Mouse (Mus musculus) spleen, adult 2 months (tissue): Measurements from ENCODE around the gene Cpne1. TPM values are rescaled to one million over a fixed set of nuclear protein-coding genes. Genes with fewer than 3 reads are reported as not detected.

ENCODE experiments used
- DNase-seq, 2 experiments: peaks; one replicate each; pipeline versions ENCODE4 v3.0.0 to v3.0.0-alpha.2; 2012 to 2021; ENCODE audit warnings: low spot score in 2 of 2, low read depth in 1 of 2
- H3K27ac ChIP-seq: fragments of 200-500 bp; 2 replicates; pipeline ENCODE4 v1.5.1; 2012; ENCODE audit warnings: low read length, inconsistent platforms; ENCODE audit not compliant: insufficient read depth
- H3K27me3 ChIP-seq: fragments of 200-500 bp; 2 replicates; pipeline ENCODE4 v1.6.1; 2012; ENCODE audit warnings: mild to moderate bottlenecking, moderate library complexity, low read length, inconsistent platforms; ENCODE audit not compliant: control insufficient read depth, insufficient read depth
- H3K36me3 ChIP-seq: fragments of 200-500 bp; 2 replicates; pipeline ENCODE4 v1.6.1; 2012; ENCODE audit warnings: mild to moderate bottlenecking, low read length, inconsistent platforms; ENCODE audit not compliant: control insufficient read depth, insufficient read depth
- H3K4me1 ChIP-seq: fragments of 200-500 bp; 2 replicates; pipeline ENCODE4 v1.6.1; 2011; ENCODE audit warnings: inconsistent platforms; ENCODE audit not compliant: control insufficient read depth, insufficient read depth, insufficient read length
- H3K4me3 ChIP-seq: fragments of 200-500 bp; 2 replicates; pipeline ENCODE4 v1.5.1; 2011; ENCODE audit warnings: mild to moderate bottlenecking, inconsistent platforms; ENCODE audit not compliant: insufficient read depth, insufficient read length; ENCODE audit errors: extremely low read depth
- CTCF ChIP-seq: fragments of 200-500 bp; IDR thresholded peaks from 2 replicates; pipeline ENCODE4 v1.5.1; 2011; ENCODE audit warnings: mild to moderate bottlenecking, inconsistent platforms; ENCODE audit not compliant: insufficient read depth, insufficient read length, insufficient replicate concordance; ENCODE audit errors: extremely low read depth
- POLR2A ChIP-seq: fragments of 200-500 bp; IDR thresholded peaks from 2 replicates; pipeline ENCODE4 v1.6.1; 2011; ENCODE audit warnings: low read depth, low read length, inconsistent platforms
- WGBS: fragments of 180-500 bp; shearing (Covaris S2); methylation state at CpG from one replicate; pipeline ENCODE4 v1.1.7; 2018; 5-methylcytosine and 5-hydroxymethylcytosine counted together
- polyA plus RNA-seq: library from polyadenylated mRNA; depleted of rRNA; stranded (reverse); fragments of >200 nt; gene quantifications from 2 replicates; pipeline ENCODE4 v1.2.3, GENCODE M21; 2012; rRNA removed

The Cpne1 gene
- 92.0 and 124 TPM in 2 replicates for polyA plus RNA-seq

DNA sequence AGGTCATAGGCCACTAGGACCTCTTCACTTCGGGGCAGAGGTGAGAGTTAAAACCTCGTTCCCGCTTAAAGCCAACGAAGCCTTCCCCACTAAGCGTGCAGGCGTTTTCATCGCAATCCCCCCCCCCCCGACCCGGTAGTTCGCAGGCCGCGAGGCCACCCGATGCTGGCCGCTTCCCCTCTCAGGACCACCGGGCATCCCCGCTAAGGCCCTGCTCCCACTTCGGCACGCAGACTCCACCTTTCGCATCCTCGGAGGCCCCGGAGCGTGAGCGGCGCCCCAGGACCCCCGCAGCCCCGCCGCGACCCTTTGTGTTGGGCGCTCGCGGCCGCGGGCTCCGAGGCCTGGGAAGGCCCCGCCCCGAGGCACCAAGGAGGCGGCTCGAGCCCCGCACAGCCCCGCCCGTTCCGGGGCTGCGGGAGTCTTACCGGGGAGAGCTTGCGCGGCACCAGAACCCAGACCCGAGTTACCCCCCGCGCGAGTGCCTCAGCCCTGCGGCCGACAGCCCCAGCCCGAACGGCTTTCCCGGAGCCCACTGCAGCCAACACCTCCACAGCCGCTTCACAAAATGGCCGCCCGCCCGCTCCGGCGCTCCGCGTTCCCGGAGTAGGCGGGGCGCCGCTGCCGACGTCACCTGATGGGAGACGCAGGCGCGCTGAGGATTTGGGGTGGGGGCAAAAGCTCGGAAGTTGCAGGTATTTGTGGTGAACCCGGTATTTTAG is at the start of gene Cpne1, which contains the start of gene Rbm12:
TSS of gene Cpne1 (minus strand) at position 608 of the 722 bp plus-strand sequence.
TSS of gene Rbm12 (minus strand) at position 621 of the 722 bp plus-strand sequence.
- peaks cover 2% of the 10 kb centered on the region; the same call in 1 of the 2 replicates for H3K4me1 ChIP-seq
- peak within 1 kb of the TSS; percentile 95 for H3K27ac ChIP-seq
- no peaks in the 10 kb centered on the region for H3K27me3 ChIP-seq
- under 1% methylated on average over 68 of the region's 74 CpGs for WGBS
- no peaks in the 10 kb centered on the region for H3K36me3 ChIP-seq
- peak within 1 kb of the TSS; percentile 98 for H3K4me3 ChIP-seq
- DNase-seq: peak; percentile 76 to 91
- TF ChIP-seq POLR2A: peak; percentile 71; the same call in 1 of the 2 replicates
- TF ChIP-seq CTCF: no peak

DNA sequence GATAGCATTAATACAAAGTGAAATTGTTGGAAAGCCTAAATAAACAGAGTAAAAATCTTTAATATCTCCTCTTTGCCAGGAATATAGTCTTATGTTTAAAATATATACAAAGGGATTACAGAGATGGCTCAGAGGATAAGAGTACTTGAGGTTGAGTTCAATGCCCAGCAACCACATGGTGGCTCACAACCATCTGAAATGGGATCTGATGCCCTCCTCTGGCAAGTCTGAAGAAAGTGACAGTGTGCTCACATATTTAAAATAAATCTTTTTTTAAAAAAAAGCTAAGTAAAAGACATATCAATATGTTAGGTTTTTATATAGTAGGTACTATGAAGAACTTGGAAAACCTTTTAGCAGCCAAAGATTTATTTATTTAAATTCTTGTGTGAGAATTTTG is 39.8 kb upstream of the Cpne1 start:
- peaks cover 35% of the 10 kb centered on the region for H3K36me3 ChIP-seq
- H3K27ac ChIP-seq: no peak overlapping the region
- H3K4me3 ChIP-seq: no peak overlapping the region
- H3K4me1 ChIP-seq: no peaks in the 10 kb centered on the region
- DNase-seq: no peak
- TF ChIP-seq CTCF (no peak), POLR2A (no peak)
- no peaks in the 10 kb centered on the region for H3K27me3 ChIP-seq

DNA sequence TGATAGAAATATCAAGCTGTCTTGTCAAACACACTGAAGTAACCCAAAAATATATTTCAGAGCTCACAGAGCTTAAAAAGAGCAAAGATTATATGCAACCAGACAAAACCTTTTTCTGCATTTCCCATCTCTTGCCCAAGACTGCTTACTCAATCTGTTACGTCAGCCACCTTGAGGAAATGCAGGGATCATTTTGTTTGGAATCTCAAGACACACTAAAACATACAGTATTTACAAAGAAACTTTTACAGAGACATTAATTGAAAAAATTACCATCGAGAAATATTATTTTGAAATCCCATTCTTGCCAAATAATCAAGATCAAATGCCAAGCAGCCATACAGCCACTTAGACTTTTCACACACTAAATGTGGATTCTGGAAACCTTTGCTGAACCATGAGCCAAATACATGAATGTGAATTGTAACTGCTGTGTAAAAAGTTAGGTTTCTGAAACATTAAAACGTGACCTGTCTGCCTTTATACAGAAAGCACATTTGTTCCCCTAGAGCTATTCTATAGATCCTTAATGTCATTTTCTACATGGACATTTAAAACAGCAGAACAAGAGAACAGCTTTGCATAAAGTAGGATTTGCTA is 35.7 kb upstream of the Cpne1 start:
- Histone ChIP-seq H3K27ac (no peak overlapping the region), H3K36me3 (peaks cover 24% of the 10 kb centered on the region)
- TF ChIP-seq POLR2A (no peak), CTCF (no peak)

DNA sequence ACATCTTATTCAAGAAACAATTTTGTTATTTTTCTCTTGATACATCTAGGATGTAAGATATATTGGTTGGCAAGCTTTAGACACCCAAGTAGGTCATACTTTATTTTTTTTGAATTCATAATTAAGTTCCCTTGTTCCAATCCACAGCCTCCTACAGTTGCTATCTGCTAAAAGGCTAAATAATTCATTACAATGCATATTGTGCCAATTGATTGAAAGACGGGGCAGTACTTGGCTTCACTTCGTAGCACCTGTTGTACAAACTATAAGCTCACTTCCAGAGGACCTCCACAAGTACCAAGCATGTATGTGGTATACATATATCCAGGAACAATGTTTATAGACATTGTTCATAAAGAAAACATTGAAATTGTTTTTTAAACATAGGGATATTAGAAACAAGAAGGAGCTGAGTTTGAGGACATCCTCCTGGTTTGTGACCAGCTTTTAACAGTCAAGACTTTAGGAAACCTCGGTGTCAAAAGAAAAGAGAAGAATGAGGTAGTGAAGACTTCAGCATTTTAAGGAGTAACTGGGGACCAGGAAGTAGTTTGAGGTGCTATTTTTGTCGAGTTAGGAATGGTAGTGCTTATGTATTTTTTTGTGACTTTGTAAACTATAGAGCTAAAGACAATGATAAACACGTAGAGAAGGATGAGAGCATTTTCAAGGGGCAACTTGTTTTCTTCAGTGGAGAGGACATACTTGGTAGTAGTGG is 34.7 kb upstream of the Cpne1 start:
- Histone ChIP-seq H3K4me1 (no peaks in the 10 kb centered on the region), H3K4me3 (no peak overlapping the region), H3K36me3 (peaks cover 23% of the 10 kb centered on the region), H3K27ac (no peak overlapping the region), H3K27me3 (no peaks in the 10 kb centered on the region)
- TF ChIP-seq POLR2A (no peak), CTCF (no peak)
- no peak for DNase-seq
- 61% methylated on average over 5 of the region's 5 CpGs for WGBS

More for the DNA sequence above, 35.7 kb upstream of the Cpne1 start:
- DNase-seq: no peak
- no peaks in the 10 kb centered on the region for H3K27me3 ChIP-seq
- no peak overlapping the region; the same call in 1 of the 2 replicates for H3K4me3 ChIP-seq
- WGBS: 87% methylated on average over 3 of the region's 3 CpGs
- H3K4me1 ChIP-seq: no peaks in the 10 kb centered on the region

DNA sequence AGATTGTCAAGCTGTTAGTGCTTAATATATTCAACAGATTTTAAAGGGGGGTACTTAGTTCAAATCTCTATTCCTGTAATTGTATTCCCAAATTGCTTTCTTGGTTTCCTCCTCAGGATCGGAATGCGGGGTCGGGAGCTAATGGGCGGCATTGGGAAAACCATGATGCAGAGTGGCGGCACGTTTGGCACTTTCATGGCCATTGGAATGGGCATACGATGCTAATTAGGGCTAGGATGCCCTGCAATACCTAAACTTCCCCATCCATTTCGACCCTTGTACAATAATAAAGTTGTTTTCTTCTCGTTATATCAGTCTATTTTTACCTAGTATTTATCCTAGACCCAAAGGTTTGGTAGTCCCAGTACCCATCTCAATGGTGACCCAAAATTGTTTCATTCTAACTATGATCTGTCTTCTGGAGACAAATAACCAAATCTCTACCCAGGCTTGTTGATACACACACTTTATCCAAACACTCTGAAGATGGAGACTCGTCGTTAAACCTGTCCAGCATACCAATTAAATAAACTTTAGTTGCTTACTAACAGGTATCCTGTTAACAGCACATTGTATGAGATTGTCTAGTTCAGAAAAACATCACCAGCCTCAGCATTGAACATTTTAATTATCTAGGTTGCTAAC is 33.8 kb upstream of the Cpne1 start:
- H3K4me3 ChIP-seq: no peak overlapping the region
- H3K27ac ChIP-seq: no peak overlapping the region
- no peak for DNase-seq
- TF ChIP-seq CTCF (no peak), POLR2A (no peak)
- WGBS: 75% methylated on average over 11 of the region's 11 CpGs
- H3K27me3 ChIP-seq: no peaks in the 10 kb centered on the region
- no peaks in the 10 kb centered on the region for H3K4me1 ChIP-seq
- H3K36me3 ChIP-seq: peaks cover 22% of the 10 kb centered on the region

DNA sequence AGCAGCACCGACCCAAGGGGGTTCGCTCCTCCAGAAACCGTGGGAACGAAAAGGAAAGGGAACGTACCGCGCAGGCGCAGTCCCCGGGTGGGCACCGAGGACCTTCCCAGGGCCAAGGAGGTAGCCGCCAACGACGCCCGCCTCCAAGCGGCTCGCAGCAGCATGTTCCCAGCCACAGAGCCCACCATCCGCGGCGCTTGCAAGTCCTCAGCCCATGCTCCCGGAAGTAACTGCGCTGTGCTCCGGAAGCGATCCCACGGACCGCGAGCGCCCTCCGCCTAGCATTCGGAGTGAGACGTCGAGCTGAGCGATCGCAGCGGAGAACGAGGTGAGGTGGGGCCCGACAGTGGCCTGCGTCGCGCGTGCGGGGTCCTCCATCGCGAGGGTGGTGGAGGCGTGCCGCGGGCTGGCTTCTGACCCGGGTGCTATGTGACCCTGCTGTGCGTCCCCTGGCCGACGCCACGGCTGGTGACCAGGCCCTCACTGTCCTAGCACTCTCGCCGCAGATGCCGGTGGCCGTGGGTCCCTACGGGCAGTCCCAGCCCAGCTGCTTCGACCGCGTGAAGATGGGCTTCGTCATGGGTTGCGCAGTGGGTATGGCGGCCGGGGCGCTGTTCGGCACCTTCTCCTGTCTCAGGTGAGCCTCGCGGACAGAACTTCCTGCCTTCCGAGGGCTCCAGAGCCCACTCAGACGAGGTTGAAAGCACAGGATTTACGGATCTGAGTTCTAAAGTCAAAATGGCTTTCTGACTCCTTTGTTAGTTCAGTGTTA is 32.4 kb upstream of the Cpne1 start, which contains the start of the genes Romo1 and Nfs1:
TSS of gene Romo1 (plus strand) at position 87 of the 772 bp plus-strand sequence.
TSS of gene Nfs1 (minus strand) at position 234 of the 772 bp plus-strand sequence.
- peak; percentile 84 to 91 for DNase-seq
- TF ChIP-seq CTCF (no peak), POLR2A (peak; percentile 51)
- WGBS: under 1% methylated on average over 70 of the region's 70 CpGs

More for the DNA sequence above, 32.4 kb upstream of the Cpne1 start, which contains the start of the genes Romo1 and Nfs1:
- no peaks in the 10 kb centered on the region for H3K27me3 ChIP-seq
- peak within 1 kb of the TSS; percentile 86 for H3K27ac ChIP-seq
- peak within 1 kb of the TSS; percentile 90 for H3K4me3 ChIP-seq
- H3K36me3 ChIP-seq: peaks cover 20% of the 10 kb centered on the region
- H3K4me1 ChIP-seq: no peaks in the 10 kb centered on the region
